ENCODE assay signal across 8 mouse cellular contexts in the genomic region with DNA sequence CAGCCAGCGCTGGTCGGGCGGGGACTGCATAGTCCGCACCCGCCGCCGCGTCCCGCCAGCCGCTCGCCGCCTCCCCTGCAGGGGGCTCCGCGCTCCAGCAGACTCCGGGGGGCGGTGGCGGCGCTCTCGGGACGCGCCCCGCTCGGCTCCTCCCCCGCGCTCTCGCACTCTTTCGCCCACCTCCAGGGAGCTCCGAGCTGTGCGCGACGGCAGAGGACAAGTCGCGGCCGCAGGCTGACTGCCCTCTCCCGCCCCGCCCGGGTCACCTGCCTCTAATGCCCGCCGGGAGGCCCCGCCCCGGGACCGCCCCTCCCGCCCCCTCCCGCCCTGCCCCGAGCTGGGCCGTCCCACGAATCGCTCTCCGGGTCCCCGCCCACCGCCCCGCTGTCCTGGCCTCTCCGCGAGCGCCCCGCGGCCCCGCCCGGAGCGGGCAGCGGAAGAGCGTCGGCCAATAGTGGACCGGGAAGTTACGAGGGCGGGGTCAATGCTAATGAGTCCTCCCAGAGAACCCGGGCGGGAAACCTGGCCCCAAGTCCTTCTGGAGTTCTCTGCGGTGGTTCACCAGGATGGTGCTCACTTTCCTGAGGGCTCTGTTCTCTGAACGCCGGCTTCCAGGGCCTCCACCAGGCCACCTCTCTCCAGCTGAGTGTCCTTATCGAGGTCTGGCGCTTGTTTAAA. TPM values are rescaled to one million over a fixed set of nuclear protein-coding genes. Genes with fewer than 3 reads are reported as not detected.
DNase-seq lines count a peak whose midpoint lies in the region; ATAC-seq lines count a peak whose summit lies in the region.

A gene (minus strand): TSS at position 250 of the 678 bp plus-strand sequence.

- intact Hi-C loops in left cerebral cortex, postnatal 25 days (cut with DNase I) = loop anchor here (2.0 to 5.0 kb wide), 3 partner anchors 55 to 260 kb away; no protein-coding TSS in a partner anchor

- peak; percentile 98 for DNase-seq in adrenal gland, adult 2 months
- peak; percentile 97 for DNase-seq in embryo, embryonic 10.5 days (ENCODE audit: low spot score)
- DNase-seq in gastrocnemius, postnatal 25 days = peak; percentile 96
- peak; percentile 71 to 73 for DNase-seq in left cerebral cortex, postnatal 25 days (ENCODE audit: low spot score in 2 of 2)
- DNase-seq in mesoderm, embryonic 11.5 days (ENCODE audit: low read depth, low spot score) = peak; percentile 96
- DNase-seq in right cerebral cortex, postnatal 25 days = peak; percentile 72
- peak; percentile 84 to 92 for DNase-seq in urinary bladder, postnatal 36 days (ENCODE audit: low spot score in 2 of 2)

- ATAC-seq in inflammation-experienced regulatory T-cells, adult 6 months = peak; percentile 78

RNA-seq across cellular contexts. Expression of the gene that starts here (rescaled TPM):
- total RNA-seq in adrenal gland, adult 2 months (2021) = 10 to 100 TPM; 12.5 to 21.3 TPM
- polyA plus RNA-seq in adrenal gland, adult 2 months (2012; rRNA removed) = 24.7 and 29.6 TPM in 2 replicates
- total RNA-seq in gastrocnemius, postnatal 25 days (2021) = 1 to 10 TPM; 1.5 to 2.0 TPM
- under 1 TPM; 0.35 to 0.97 (median 0.44) TPM for polyA plus RNA-seq in inflammation-experienced regulatory T-cells, adult 6 months (2017; shearing (Covaris generic))
- total RNA-seq in left cerebral cortex, postnatal 25 days (2021) = 1 to 10 TPM; 1.0 to 1.2 TPM

Comparison
In these comparisons a context has a peak if more than half of its experiments do, and no peak if none do; other contexts are left out.
1. Peak in every context shown above with its lines: DNase-seq and ATAC-seq.
2. RNA of the gene that starts here (total RNA-seq): 12.5 to 21.3 TPM in adrenal gland, adult 2 months; 1.5 to 2.0 TPM in gastrocnemius, postnatal 25 days and 1.0 to 1.2 TPM in left cerebral cortex, postnatal 25 days; every median in the first group is over 4 times any median in the second.
3. RNA of the gene that starts here (polyA plus RNA-seq): 24.7 to 29.6 TPM in adrenal gland, adult 2 months; 0.35 to 0.97 TPM in inflammation-experienced regulatory T-cells, adult 6 months; every median in the first group is over 10 times any median in the second.
4. Peak in ATAC-seq in inflammation-experienced regulatory T-cells, adult 6 months; RNA of the gene not detected or under 1 TPM.